Mouse (Mus musculus): ENCODE measurements around the gene Cpb2. TPM values are rescaled to one million over a fixed set of nuclear protein-coding genes. Genes with fewer than 3 reads are reported as not detected.

Gene Cpb2
- total and polyA plus RNA-seq, 3 experiments: not detected

GRCm38 (mm10) chr14:75269531-75269930, 27.4 kb downstream of the Cpb2 start:
- H3K4me1 ChIP-seq (ENCODE audit: control insufficient read depth in 1 of 2, insufficient read depth in 2 of 2, low read length in 2 of 2): no peaks in the 10 kb centered on the region
- H3K9me3 ChIP-seq (replicated peaks; ENCODE audit: insufficient read depth, low read length): no peaks in the 10 kb centered on the region
- TF ChIP-seq SIN3A (IDR thresholded peaks at IDR 0.05; ENCODE audit: low read length) (no peak), MAX (IDR thresholded peaks at IDR 0.05; ENCODE audit: low read length) (no peak), CTCF (IDR thresholded peaks at IDR 0.05 in 2 of 3, conservative IDR thresholded peaks at IDR 0.05 in 1 of 3; ENCODE audit: control insufficient read depth in 1 of 3, insufficient read depth in 1 of 3, low read depth in 2 of 3, low read length in 3 of 3, poor library complexity in 1 of 3, severe bottlenecking in 1 of 3) (no peak), TBP (IDR thresholded peaks at IDR 0.05; ENCODE audit: low read depth, low read length) (no peak), ETS1 (IDR thresholded peaks at IDR 0.05; ENCODE audit: low read depth, low read length) (no peak), TAL1 (IDR thresholded peaks at IDR 0.05; ENCODE audit: low read length) (no peak), MAFK (IDR thresholded peaks at IDR 0.05; ENCODE audit: borderline replicate concordance, low read depth, low read length) (no peak), ELF1 (IDR thresholded peaks at IDR 0.05; ENCODE audit: low read depth, low read length) (no peak), TCF12 (IDR thresholded peaks at IDR 0.05; ENCODE audit: low read depth, low read length) (no peak)
- DNase-seq (ENCODE audit: low read depth, low spot score): no peak
- H3K79me2 ChIP-seq (ENCODE audit: control insufficient read depth, insufficient read depth, low read length, poor library complexity): no peaks in the 10 kb centered on the region
- no peaks in the 10 kb centered on the region for H3K36me3 ChIP-seq (ENCODE audit: control insufficient read depth in 1 of 2, insufficient read depth in 2 of 2, low read length in 2 of 2)
- H3K9ac ChIP-seq (ENCODE audit: control insufficient read depth, low read depth, low read length, poor library complexity, severe bottlenecking): no peak overlapping the region
- H3K4me3 ChIP-seq (ENCODE audit: control insufficient read depth in 1 of 2, insufficient read depth in 1 of 2, low read depth in 2 of 2, low read length in 2 of 2): no peak overlapping the region
- no peak overlapping the region for H3K27ac ChIP-seq (ENCODE audit: control insufficient read depth, low read depth, low read length)
- H3K27me3 ChIP-seq (ENCODE audit: control insufficient read depth in 1 of 2, insufficient read depth in 2 of 2, low read length in 2 of 2): peaks cover 8 to 16% of the 10 kb centered on the region in 2 experiments

- Histone ChIP-seq H3K9me3 (replicated peaks; ENCODE audit: insufficient read depth, low read length) (no peaks in the 10 kb centered on the region), H3K27me3 (ENCODE audit: control insufficient read depth in 1 of 2, insufficient read depth in 2 of 2, low read length in 2 of 2) (peaks cover 10 to 15% of the 10 kb centered on the region in 2 experiments), H3K9ac (ENCODE audit: control insufficient read depth, low read depth, low read length, poor library complexity, severe bottlenecking) (no peak overlapping the region), H3K79me2 (ENCODE audit: control insufficient read depth, insufficient read depth, low read length, poor library complexity) (peaks cover 5% of the 10 kb centered on the region), H3K36me3 (ENCODE audit: control insufficient read depth in 1 of 2, insufficient read depth in 2 of 2, low read length in 2 of 2) (peaks cover 0 to 3% of the 10 kb centered on the region in 2 experiments; a peak in 2 of 4 replicates), H3K4me3 (ENCODE audit: control insufficient read depth in 1 of 2, insufficient read depth in 1 of 2, low read depth in 2 of 2, low read length in 2 of 2) (no peak overlapping the region), H3K4me1 (ENCODE audit: control insufficient read depth in 1 of 2, insufficient read depth in 2 of 2, low read length in 2 of 2) (no peaks in the 10 kb centered on the region; a peak in 1 of 4 replicates), H3K27ac (ENCODE audit: control insufficient read depth, low read depth, low read length) (no peak overlapping the region)
- TF ChIP-seq ZC3H11A (IDR thresholded peaks at IDR 0.05; ENCODE audit: low read depth, low read length) (no peak), SIN3A (IDR thresholded peaks at IDR 0.05; ENCODE audit: low read length) (no peak), MAX (IDR thresholded peaks at IDR 0.05; ENCODE audit: low read length) (no peak), TAL1 (IDR thresholded peaks at IDR 0.05; ENCODE audit: low read length) (no peak), CHD1 (IDR thresholded peaks at IDR 0.05; ENCODE audit: low read depth, low read length) (no peak), USF1 (IDR thresholded peaks at IDR 0.05; ENCODE audit: low read depth, low read length) (no peak), TBP (IDR thresholded peaks at IDR 0.05; ENCODE audit: low read depth, low read length) (no peak), ELF1 (IDR thresholded peaks at IDR 0.05; ENCODE audit: low read depth, low read length) (no peak), ZKSCAN1 (IDR thresholded peaks at IDR 0.05; ENCODE audit: low read depth, low read length) (no peak), HCFC1 (IDR thresholded peaks at IDR 0.05; ENCODE audit: low read depth, low read length) (no peak)
- no peak for DNase-seq (ENCODE audit: low read depth, low spot score)
Measured at GRCm38 (mm10) chr14:75279716-75280115, 37.6 kb downstream of the Cpb2 start.

- Histone ChIP-seq H3K4me3 (ENCODE audit: control insufficient read depth in 1 of 2, insufficient read depth in 1 of 2, low read depth in 2 of 2, low read length in 2 of 2) (no peak overlapping the region), H3K27ac (ENCODE audit: control insufficient read depth, low read depth, low read length) (no peak overlapping the region), H3K27me3 (ENCODE audit: control insufficient read depth in 1 of 2, insufficient read depth in 2 of 2, low read length in 2 of 2) (peaks cover 9% of the 10 kb centered on the region in 2 experiments), H3K9ac (ENCODE audit: control insufficient read depth, low read depth, low read length, poor library complexity, severe bottlenecking) (no peak overlapping the region), H3K9me3 (replicated peaks; ENCODE audit: insufficient read depth, low read length) (no peaks in the 10 kb centered on the region), H3K79me2 (ENCODE audit: control insufficient read depth, insufficient read depth, low read length, poor library complexity) (peaks cover 11% of the 10 kb centered on the region), H3K4me1 (ENCODE audit: control insufficient read depth in 1 of 2, insufficient read depth in 2 of 2, low read length in 2 of 2) (peaks cover 0 to under 1% of the 10 kb centered on the region in 2 experiments; a peak in 2 of 4 replicates), H3K36me3 (ENCODE audit: control insufficient read depth in 1 of 2, insufficient read depth in 2 of 2, low read length in 2 of 2) (peaks cover 0 to 6% of the 10 kb centered on the region in 2 experiments; a peak in 2 of 4 replicates)
- no peak for DNase-seq (ENCODE audit: low read depth, low spot score)
- TF ChIP-seq GATA1 (IDR thresholded peaks at IDR 0.05; ENCODE audit: low read depth, low read length): 0 out of 2 replicates have a peak, but pooled peaks have one; percentile 13
- no peak for TF ChIP-seq SIN3A (IDR thresholded peaks at IDR 0.05; ENCODE audit: low read length)
- no peak for TF ChIP-seq USF2 (IDR thresholded peaks at IDR 0.05; ENCODE audit: borderline replicate concordance in 1 of 2, insufficient read depth in 1 of 2, low read depth in 1 of 2, low read length in 2 of 2)
- TF ChIP-seq TAL1 (IDR thresholded peaks at IDR 0.05; ENCODE audit: low read length): no peak
- no peak for TF ChIP-seq ETS1 (IDR thresholded peaks at IDR 0.05; ENCODE audit: low read depth, low read length)
- TF ChIP-seq CHD1 (IDR thresholded peaks at IDR 0.05; ENCODE audit: low read depth, low read length): no peak
Measured at GRCm38 (mm10) chr14:75280406-75280805, 38.3 kb downstream of the Cpb2 start.
